Mouse (Mus musculus) brain, embryonic 14.5 days (tissue): Measurements from ENCODE around the gene Zdhhc3. TPM values are rescaled to one million over a fixed set of nuclear protein-coding genes. Genes with fewer than 3 reads are reported as not detected.

Experiments
- DNase-seq: peaks from one replicate; pipeline ENCODE4 v3.0.0-alpha.2; 2011; ENCODE audit warnings: low read depth
- CTCF ChIP-seq: fragments of 200-500 bp; IDR thresholded peaks from 2 replicates; pipeline ENCODE4 v1.5.1; 2012; ENCODE audit warnings: inconsistent platforms, mild to moderate bottlenecking, moderate library complexity, borderline replicate concordance; ENCODE audit not compliant: insufficient read depth, insufficient read length; ENCODE audit errors: extremely low read depth
- POLR2A ChIP-seq: fragments of 200-500 bp; IDR thresholded peaks from 2 replicates; pipeline ENCODE4 v1.6.1; 2012; ENCODE audit warnings: mild to moderate bottlenecking, inconsistent platforms, borderline replicate concordance; ENCODE audit not compliant: poor library complexity, insufficient read depth, insufficient read length, severe bottlenecking; ENCODE audit errors: extremely low read depth
- polyA plus RNA-seq: library from polyadenylated mRNA; depleted of rRNA; stranded (reverse); fragments of >200 nt; gene quantifications from 2 replicates; pipeline ENCODE4 v1.2.3, GENCODE M21; 2012

The Zdhhc3 gene
- polyA plus RNA-seq, 1 experiment = 85.5 TPM

DNA sequence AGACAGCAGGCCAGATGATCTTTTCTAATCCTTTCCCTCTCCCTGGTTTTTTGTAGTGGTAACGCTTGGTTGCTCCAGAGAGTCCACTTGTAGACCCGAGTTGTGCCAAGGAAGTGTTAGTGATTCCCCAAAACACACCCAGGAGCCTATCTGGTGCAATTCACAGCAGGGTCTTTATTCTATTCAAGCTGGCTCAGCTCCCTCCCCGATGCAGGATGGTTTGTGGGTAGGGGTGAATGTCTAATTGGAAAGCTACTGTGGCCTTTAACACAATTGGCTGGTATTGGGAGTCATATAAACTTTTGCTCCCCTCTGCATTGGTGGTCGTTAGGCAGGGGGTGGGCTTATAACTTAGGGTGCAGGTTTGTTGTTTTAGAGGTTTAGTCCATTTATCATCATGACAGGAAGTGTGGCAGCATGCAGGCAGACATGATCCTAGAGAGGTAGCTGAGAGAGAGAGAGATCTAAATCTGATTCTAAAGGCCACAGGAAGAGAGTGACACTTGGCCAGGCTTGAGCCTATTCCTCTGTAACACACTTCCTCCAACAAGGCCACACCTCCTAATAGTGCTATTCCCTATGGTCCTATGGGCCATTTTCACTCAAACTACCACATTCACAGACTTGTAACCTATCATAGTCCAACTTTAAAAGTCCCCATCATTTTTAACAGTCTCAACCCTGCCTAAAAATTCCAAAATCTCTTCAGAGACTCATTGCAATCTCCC, 27.0 kb upstream of the Zdhhc3 start:
- no peak for TF ChIP-seq CTCF
- TF ChIP-seq POLR2A = no peak

DNA sequence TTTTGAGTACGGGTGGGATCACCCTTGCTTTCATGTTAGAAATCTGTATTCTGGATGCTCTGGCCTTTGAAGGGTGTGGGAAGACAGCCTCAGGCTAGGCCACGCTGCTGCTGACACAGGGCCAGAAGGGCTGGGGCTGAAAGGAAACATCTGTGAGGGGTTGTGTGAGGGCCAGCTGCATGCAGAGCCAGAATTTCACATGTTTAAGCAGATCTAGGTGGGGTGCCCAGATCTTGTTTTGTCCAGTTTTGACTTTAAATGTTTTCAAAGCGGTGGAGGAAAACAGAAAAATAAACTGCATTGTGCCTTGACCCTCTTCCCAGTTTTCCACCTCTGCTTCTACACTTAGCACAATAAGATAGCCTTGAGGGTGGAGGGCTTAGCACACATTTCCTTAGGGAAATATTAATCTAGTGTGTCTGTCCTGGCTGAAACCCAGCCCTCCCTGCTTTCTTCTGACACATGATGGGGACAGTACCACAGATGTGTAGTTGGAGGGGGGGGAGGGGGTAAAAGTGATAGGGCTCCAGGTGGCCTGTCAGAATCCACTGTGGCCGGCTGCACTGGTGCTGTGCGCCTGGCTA, 26.0 kb upstream of the Zdhhc3 start:
- peak; percentile 38 for DNase-seq
- no peak for TF ChIP-seq CTCF
- no peak for TF ChIP-seq POLR2A

More for the DNA sequence above, 27.0 kb upstream of the Zdhhc3 start:
- no peak for DNase-seq

DNA sequence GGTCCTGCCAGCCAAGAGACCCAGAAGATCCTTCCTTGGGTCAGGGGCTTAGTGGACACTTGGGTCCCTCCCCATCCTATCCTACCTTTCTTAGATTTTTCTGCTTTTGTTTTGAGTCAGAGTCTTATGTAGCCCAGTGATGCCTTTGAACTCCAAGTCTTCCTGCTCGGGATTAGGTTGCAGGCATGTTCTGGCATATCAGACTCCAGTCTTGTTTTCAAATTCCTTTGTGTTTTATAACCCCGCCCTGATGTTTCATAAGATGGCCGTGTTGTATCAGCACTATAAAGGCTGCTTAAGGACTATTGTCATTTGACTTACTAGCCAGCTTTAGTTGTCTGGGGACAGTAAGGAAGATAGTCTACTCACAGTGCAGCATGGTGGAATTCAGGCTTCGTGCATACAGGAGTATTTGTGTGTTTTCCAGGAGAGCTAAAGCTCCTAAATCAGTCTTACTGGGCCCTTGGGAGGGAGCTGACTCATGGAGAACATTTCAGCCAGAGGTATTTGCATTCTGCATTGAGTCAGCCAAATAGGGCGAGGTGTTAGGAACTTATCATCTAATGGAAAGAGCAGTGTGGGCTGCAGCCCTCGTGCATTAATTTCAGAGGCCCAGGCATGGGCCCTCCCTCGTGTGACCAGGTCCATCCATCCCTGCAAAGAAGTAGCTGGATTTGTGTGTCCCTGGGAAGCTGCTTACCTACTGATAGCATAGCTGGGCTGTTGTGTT, 24.1 kb upstream of the Zdhhc3 start:
- no peak for DNase-seq

DNA sequence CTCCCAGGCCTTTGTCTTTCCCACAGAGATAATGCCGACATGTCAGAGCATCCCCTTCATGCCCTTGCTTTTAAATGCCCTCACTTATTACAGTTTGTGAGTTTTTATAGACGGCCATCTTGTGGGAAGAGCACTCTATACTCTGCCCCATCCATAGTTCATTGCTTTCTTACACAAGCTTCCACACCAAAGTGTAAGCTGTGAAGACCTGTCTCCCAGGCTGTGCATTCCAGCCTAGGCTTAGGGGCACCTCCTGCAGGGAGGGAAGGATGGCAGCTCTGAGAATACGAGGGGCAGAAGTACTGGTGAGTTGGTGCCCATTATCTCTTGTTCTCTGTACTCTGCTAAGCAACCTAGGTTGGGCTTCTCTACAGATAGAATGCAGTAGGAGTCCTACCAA, 20.0 kb upstream of the Zdhhc3 start:
- TF ChIP-seq POLR2A = no peak
- TF ChIP-seq CTCF = no peak
- no peak for DNase-seq

More for the DNA sequence above, 24.1 kb upstream of the Zdhhc3 start:
- TF ChIP-seq CTCF (no peak), POLR2A (no peak)

DNA sequence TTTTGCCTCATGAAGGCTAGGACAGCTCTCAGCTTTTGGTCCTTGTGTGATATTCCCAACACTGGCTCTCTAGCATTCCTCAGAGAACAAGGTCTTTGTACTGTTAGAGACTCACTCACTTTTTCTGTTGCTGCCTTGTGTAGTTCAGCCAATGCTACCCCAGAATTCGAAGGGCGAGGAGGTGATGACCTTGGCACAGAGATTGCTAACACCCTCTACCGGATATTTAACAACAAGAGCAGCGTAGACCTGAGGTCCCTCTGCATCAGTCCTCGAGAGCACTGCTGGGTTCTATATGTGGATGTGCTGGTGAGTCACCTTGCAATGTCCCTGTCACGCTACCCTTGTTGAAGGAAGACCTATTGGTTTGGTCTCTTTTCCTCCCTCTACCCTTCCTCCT, 14.7 kb upstream of the Zdhhc3 start:
- DNase-seq = no peak
- no peak for TF ChIP-seq POLR2A
- no peak for TF ChIP-seq CTCF

DNA sequence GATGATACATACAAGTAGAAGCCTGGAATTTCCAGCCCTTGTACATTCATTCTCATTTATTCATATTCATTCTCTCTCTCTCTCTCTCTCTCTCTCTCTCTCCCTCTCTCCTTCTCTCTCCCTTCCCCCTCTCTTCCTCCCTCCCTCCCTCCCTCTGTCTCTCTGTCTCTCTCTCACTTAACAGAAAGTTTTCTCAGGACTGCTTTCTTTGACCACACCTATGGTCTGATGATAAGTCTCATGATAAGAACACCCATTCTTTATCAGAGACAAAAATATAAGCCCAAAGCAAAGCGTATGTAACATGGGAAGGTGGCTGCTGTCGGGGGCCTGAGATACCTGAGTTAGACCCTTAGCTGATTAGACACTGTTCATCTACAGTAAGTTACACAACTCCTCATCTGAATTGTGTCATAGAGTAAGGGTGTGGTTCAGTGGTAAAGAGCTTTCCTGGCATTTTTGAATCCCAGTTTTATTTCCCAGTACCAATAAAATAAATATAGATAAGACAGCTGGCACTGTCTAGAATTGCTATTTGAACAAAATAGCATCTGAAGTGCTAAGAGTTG, 11.5 kb upstream of the Zdhhc3 start:
- no peak for DNase-seq
- TF ChIP-seq CTCF = no peak
- TF ChIP-seq POLR2A = no peak

DNA sequence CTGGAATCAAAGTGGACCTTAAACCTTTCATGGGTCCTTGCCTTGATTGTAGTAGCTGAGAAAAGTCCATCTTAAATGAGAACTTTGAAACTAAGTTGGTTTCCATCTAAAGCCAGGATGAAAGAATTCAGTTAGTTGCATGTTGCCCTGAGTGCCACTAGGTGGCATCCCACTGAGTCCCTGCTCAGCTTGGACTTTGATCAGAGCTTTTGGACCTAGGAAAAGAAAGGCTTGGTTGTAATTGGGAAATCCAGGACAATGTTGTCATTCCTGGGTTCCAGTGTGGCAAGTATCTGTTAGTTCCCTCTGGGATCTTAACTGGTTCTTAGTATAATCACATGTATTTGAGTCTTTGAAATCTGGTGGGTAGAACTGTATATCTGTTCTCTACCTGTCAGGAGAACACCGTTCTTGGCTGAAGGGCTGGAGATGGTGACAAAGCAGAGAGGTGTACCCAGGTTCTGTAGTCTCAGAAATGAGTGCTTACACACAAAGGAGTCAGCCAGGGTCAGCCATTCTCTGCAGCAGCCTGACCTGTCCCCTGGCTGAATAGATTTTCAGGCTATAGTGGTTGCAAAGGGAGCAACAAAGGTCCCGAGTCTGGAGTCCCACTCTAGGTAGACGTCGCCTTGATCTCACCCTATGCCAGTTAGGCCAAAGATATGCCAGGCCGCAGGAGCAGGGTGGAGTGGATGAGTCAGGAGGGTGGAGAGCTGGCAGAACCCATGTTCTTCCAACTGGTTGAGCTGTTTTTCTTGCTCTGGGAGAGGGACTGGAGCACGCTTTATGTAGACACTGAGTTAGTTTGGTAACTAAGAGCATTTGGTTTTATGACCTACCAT, 10.8 kb upstream of the Zdhhc3 start:
- peak; percentile 40 for DNase-seq
- TF ChIP-seq POLR2A (no peak), CTCF (peak; percentile 76; the same call in 1 of the 2 replicates)

DNA sequence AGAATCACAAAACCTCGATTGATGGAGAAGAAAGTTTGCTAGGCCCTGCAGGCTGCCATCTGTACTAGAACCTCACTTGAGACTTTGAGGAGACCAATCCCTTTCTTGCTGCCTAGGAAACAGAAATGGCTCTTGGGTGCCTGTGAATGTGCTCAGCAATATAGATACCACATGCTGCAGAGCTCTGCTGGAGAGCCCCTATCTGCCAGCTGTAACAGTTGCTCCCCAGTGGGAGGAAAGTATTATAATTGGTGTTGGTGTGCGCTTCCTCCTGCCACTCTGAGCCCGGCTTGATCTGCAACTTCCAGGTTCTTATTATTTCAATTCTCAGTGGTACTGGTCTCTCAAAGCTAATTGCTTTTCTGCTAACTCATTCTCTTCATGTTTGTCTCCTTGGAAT, 10.0 kb upstream of the Zdhhc3 start:
- no peak for TF ChIP-seq POLR2A
- no peak for TF ChIP-seq CTCF
- DNase-seq = no peak

DNA sequence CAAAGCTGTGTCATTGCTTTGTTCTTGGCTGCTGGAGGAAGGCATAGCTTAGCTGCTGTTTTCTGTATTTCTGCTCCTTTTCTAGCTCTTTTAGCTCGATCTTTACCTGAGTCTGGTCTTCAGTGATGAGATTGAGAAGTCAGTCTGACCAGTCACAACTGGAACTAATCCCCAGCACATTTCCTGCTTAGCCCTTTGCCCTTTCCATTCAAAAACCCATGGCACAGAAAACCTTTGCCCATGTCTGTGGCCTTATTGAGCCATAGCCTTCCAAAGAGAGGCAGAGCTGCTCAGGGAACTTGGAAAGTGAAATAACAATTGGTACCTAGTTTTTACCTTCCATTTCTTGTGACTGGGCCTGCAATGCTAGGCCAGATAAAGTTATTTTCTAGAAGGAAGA, 2.6 kb upstream of the Zdhhc3 start:
- TF ChIP-seq CTCF (no peak), POLR2A (no peak)
- DNase-seq = no peak

DNA sequence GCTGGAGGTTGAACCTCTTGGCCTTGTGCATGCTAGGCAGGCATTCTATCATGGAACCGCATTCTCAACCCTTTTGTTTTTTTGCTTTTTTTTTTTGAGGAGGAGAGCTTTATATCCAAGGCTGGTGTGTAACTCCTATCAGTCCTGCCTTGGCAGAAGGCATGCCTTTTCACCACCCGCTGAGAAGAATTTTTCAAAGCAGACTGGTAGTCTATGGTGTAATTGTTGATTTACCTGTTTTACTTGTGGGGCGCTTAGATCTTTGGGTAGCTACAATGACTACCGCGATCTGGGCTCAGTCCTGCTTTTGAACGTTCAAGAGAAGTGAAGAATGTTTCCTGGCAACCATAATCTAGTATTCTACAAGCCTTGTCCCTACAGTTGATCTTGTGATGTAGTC, 926 bp upstream of the Zdhhc3 start:
- peak; percentile 3 for DNase-seq
- TF ChIP-seq POLR2A = no peak
- TF ChIP-seq CTCF = no peak
